ENCODE assay signal across 8 mouse cellular contexts in the genomic region with DNA sequence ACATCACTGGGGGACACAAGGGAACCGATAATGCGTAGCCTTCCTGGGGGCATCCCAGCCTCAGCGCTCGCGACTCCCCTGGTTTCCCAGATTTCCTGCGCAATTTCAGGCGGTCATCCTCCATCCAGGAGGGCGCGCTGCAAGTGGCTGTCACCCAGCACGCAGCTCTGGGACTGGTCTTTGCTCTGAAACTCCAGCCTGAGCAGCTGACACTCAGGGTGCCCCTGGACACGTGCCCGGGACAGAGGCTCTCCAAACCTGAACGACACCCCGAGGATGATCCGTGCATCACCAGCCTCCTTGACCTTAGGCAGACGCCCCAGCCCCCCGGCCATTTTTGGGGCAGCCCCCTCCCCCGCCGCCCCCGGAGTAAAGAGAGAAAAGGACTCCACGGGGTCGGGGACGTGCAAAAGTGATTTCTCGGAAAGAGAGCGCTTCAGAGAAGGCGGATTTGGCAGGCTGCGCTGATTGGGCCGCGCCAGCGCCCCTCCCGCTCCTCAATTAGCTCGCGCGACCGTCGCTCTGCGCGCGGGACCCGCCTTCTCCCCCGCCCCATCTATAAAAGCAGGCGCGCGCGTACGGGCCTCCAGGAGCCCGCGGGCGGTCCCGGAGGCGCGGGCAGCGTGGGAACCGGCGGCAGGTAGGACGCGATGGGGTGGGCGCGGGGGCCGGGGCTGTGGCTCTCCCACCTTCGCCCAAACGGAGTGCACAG. TPM values are rescaled to one million over a fixed set of nuclear protein-coding genes. Genes with fewer than 3 reads are reported as not detected.
DNase-seq lines count a peak whose midpoint lies in the region; ATAC-seq lines count a peak whose summit lies in the region.

Gene Irf8, plus strand, starts transcription at position 589 of the 712 bp plus-strand sequence.

- peak within 1 kb of the TSS; percentile 96 for H3K4me2 ChIP-seq in forebrain, embryonic 12.5 days
- peak within 1 kb of the TSS; percentile 99 for H3K4me2 ChIP-seq in heart, embryonic 15.5 days
- peak within 1 kb of the TSS; percentile 68 for H3K4me2 ChIP-seq in liver, embryonic 12.5 days

- H3K9me3 ChIP-seq in forebrain, embryonic 12.5 days, result no peaks in the 10 kb centered on the region
- no peaks in the 10 kb centered on the region for H3K9me3 ChIP-seq in heart, embryonic 15.5 days (replicated peaks)
- H3K9me3 ChIP-seq in liver, embryonic 12.5 days (replicated peaks), result no peaks in the 10 kb centered on the region

- H3K4me3 ChIP-seq in brown adipose tissue, adult 24 weeks (ENCODE audit: insufficient read depth, low read depth, low read length), result peak within 1 kb of the TSS; percentile 47
- H3K4me3 ChIP-seq in forebrain, embryonic 12.5 days (replicated peaks), result peak within 1 kb of the TSS; percentile 51
- H3K4me3 ChIP-seq in heart, embryonic 15.5 days, result peak within 1 kb of the TSS; percentile 58
- peak within 1 kb of the TSS; percentile 49 for H3K4me3 ChIP-seq in liver, embryonic 12.5 days

- H3K27ac ChIP-seq in brown adipose tissue, adult 24 weeks (replicated peaks; ENCODE audit: low read depth, low read length), result peak within 1 kb of the TSS; percentile 46; the same call in 1 of the 2 replicates
- no peak within 1 kb of the TSS for H3K27ac ChIP-seq in forebrain, embryonic 12.5 days
- no peak within 1 kb of the TSS for H3K27ac ChIP-seq in heart, embryonic 15.5 days
- H3K27ac ChIP-seq in liver, embryonic 12.5 days, result no peak within 1 kb of the TSS

- H3K36me3 ChIP-seq in forebrain, embryonic 12.5 days (replicated peaks), result no peaks in the 10 kb centered on the region
- no peaks in the 10 kb centered on the region for H3K36me3 ChIP-seq in heart, embryonic 15.5 days
- no peaks in the 10 kb centered on the region for H3K36me3 ChIP-seq in liver, embryonic 12.5 days

- WGBS in forebrain, embryonic 12.5 days, result under 1% methylated on average over 59 of the region's 62 CpGs
- under 1% methylated on average over 61 of the region's 62 CpGs for WGBS in heart, embryonic 15.5 days
- under 1% methylated on average over 60 of the region's 62 CpGs for WGBS in liver, embryonic 12.5 days (ENCODE audit: insufficient replicate concordance)

- H3K4me1 ChIP-seq in brown adipose tissue, adult 24 weeks (ENCODE audit: control insufficient read depth, insufficient read depth, insufficient read length, low read length), result peaks cover 2% of the 10 kb centered on the region; the same call in 1 of the 2 replicates
- H3K4me1 ChIP-seq in forebrain, embryonic 12.5 days, result peaks cover 20% of the 10 kb centered on the region
- peaks cover 15% of the 10 kb centered on the region for H3K4me1 ChIP-seq in heart, embryonic 15.5 days (replicated peaks)
- H3K4me1 ChIP-seq in liver, embryonic 12.5 days, result peaks cover 9% of the 10 kb centered on the region

- H3K9ac ChIP-seq in forebrain, embryonic 12.5 days, result peak within 1 kb of the TSS; percentile 55
- H3K9ac ChIP-seq in heart, embryonic 15.5 days, result peak within 1 kb of the TSS; percentile 54
- H3K9ac ChIP-seq in liver, embryonic 12.5 days, result peak within 1 kb of the TSS; percentile 39

- peak; percentile 93 for DNase-seq in CD4-positive helper T cell, adult 2 months (ENCODE audit: low read depth, low spot score)
- DNase-seq in kidney, postnatal 10 days, result peak; percentile 94
- DNase-seq in naive thymus-derived CD4-positive, alpha-beta T cell, adult 2 months (ENCODE audit: low read depth), result peak; percentile 94
- DNase-seq in spleen, postnatal 4 days (ENCODE audit: low spot score in 2 of 2), result peak; percentile 81 to 90

- H3K27me3 ChIP-seq in forebrain, embryonic 12.5 days, result peaks cover 67% of the 10 kb centered on the region
- peaks cover 55% of the 10 kb centered on the region for H3K27me3 ChIP-seq in heart, embryonic 15.5 days
- H3K27me3 ChIP-seq in liver, embryonic 12.5 days (replicated peaks), result peaks cover 73% of the 10 kb centered on the region

- ATAC-seq in forebrain, embryonic 12.5 days (ENCODE audit: low FRiP score), result peak; percentile 91
- peak; percentile 88 for ATAC-seq in heart, embryonic 15.5 days (replicated peaks; ENCODE audit: insufficient number of reproducible peaks, insufficient read depth, low FRiP score, low read depth)
- peak; percentile 72 for ATAC-seq in liver, embryonic 12.5 days

RNA-seq across cellular contexts. Expression of gene Irf8, which starts in this region (rescaled TPM):
- 2.3 and 4.2 TPM in 2 replicates for polyA plus RNA-seq in brown adipose tissue, adult 24 weeks (2012; ENCODE audit: insufficient read depth, insufficient read length, missing spikeins)
- 2.8 and 3.1 TPM in 2 replicates for polyA plus RNA-seq in forebrain, embryonic 12.5 days (2016; fragmentation: Nextera tagmentation; extraction: Ambion mirVana)
- polyA plus RNA-seq in heart, embryonic 15.5 days (2015; fragmentation: Nextera tagmentation; extraction: Ambion mirVana), result 12.6 and 18.9 TPM in 2 replicates
- 10.6 TPM in 2 replicates for polyA plus RNA-seq in liver, embryonic 12.5 days (2016; fragmentation: Nextera tagmentation; extraction: Ambion mirVana)
